Mouse (Mus musculus) embryo, embryonic 10 days (tissue): ENCODE data around the gene Sbf2.
"Not testable (repeated sequence)": the region's sequence is repeated elsewhere in the genome, so short reads cannot be mapped to it uniquely, and the experiment has no call there.

ENCODE experiments used
- DNase-seq: peaks from one replicate; pipeline ENCODE4 v3.0.0-alpha.2; 2015; ENCODE audit warnings: low spot score

Sbf2 gene

GRCm38 (mm10) chr7:110391632-110392031, 223.1 kb downstream of the Sbf2 start:
- DNase-seq = no peak

- not testable (repeated sequence) for DNase-seq
These were observed 225.8 kb downstream of the Sbf2 start for GRCm38 (mm10) chr7:110388889-110389288.

- DNase-seq = peak; percentile 15
These were observed 227.2 kb downstream of the Sbf2 start for GRCm38 (mm10) chr7:110387565-110387964.

- no peak for DNase-seq
These were observed 229.2 kb downstream of the Sbf2 start for GRCm38 (mm10) chr7:110385482-110385881.

- no peak for DNase-seq
These were observed 230.4 kb downstream of the Sbf2 start for GRCm38 (mm10) chr7:110384343-110384742.

- no peak for DNase-seq
These were observed 233.1 kb downstream of the Sbf2 start for GRCm38 (mm10) chr7:110381625-110382024.

- no peak for DNase-seq
These were observed 235.3 kb downstream of the Sbf2 start for GRCm38 (mm10) chr7:110379335-110379914.

- no peak for DNase-seq
These were observed 242.2 kb downstream of the Sbf2 start for GRCm38 (mm10) chr7:110372529-110372928.

- no peak for DNase-seq
These were observed 252.7 kb downstream of the Sbf2 start for GRCm38 (mm10) chr7:110362005-110362404.

GRCm38 (mm10) chr7:110361516-110361915, 253.2 kb downstream of the Sbf2 start:
- DNase-seq = no peak

- no peak for DNase-seq
These were observed 255.3 kb downstream of the Sbf2 start for GRCm38 (mm10) chr7:110359391-110359790.

- DNase-seq = no peak
These were observed 260.8 kb downstream of the Sbf2 start for GRCm38 (mm10) chr7:110353971-110354370.

GRCm38 (mm10) chr7:110347250-110347649, 267.5 kb downstream of the Sbf2 start:
- no peak for DNase-seq

- DNase-seq = no peak
These were observed 277.1 kb downstream of the Sbf2 start for GRCm38 (mm10) chr7:110337601-110338000.

- no peak for DNase-seq
These were observed 289.2 kb downstream of the Sbf2 start for GRCm38 (mm10) chr7:110325381-110326110.

GRCm38 (mm10) chr7:110324852-110325251, 289.9 kb downstream of the Sbf2 start:
- no peak for DNase-seq

GRCm38 (mm10) chr7:110321106-110321505, 293.6 kb downstream of the Sbf2 start:
- no peak for DNase-seq

- no peak for DNase-seq
These were observed 295.7 kb downstream of the Sbf2 start for GRCm38 (mm10) chr7:110318971-110319519.

GRCm38 (mm10) chr7:110317412-110317811, 297.3 kb downstream of the Sbf2 start:
- DNase-seq = no peak

- no peak for DNase-seq
These were observed 299.4 kb downstream of the Sbf2 start for GRCm38 (mm10) chr7:110315352-110315751.

- no peak for DNase-seq
These were observed 300.3 kb downstream of the Sbf2 start for GRCm38 (mm10) chr7:110314401-110314890.

GRCm38 (mm10) chr7:110313392-110314055, 301.2 kb downstream of the Sbf2 start:
- no peak for DNase-seq

- DNase-seq = no peak
These were observed 305.5 kb downstream of the Sbf2 start for GRCm38 (mm10) chr7:110309246-110309645.
